Mouse (Mus musculus) lung, embryonic 14.5 days (tissue): ENCODE measurements around the gene Ppip5k2. TPM values are rescaled to one million over a fixed set of nuclear protein-coding genes. Genes with fewer than 3 reads are reported as not detected.

Source experiments
- ATAC-seq: fragments of 200-750 bp; cut with Nextera tagmentation; 2 replicates; pipeline ENCODE4 v1.8.0; 2017; ENCODE audit warnings: mild to moderate bottlenecking, moderate TSS enrichment, moderate library complexity; ENCODE audit not compliant: insufficient read depth
- DNase-seq: peaks from one replicate; pipeline ENCODE4 v3.0.0-alpha.2; 2015
- H3K27ac ChIP-seq: fragments of 300-500 bp; sonication (generic); 2 replicates; pipeline ENCODE4 v1.5.1; 2014; ENCODE audit warnings: low read depth, mild to moderate bottlenecking, moderate library complexity
- H3K27me3 ChIP-seq: fragments of 300-500 bp; sonication (generic); 2 replicates; pipeline ENCODE4 v1.6.1; 2014; ENCODE audit warnings: low read length, control low read depth; ENCODE audit not compliant: insufficient read depth
- H3K36me3 ChIP-seq: fragments of 300-500 bp; sonication (generic); 2 replicates; pipeline ENCODE4 v1.6.1; 2014; ENCODE audit warnings: control low read depth; ENCODE audit not compliant: insufficient read depth
- H3K4me1 ChIP-seq: fragments of 300-500 bp; sonication (generic); 2 replicates; pipeline ENCODE4 v1.6.1; 2014; ENCODE audit warnings: antibody characterized with exemption, control low read depth; ENCODE audit not compliant: insufficient read depth
- H3K4me2 ChIP-seq: fragments of 300-500 bp; sonication (generic); 2 replicates; pipeline ENCODE4 v1.6.1; 2014; ENCODE audit warnings: mild to moderate bottlenecking
- H3K4me3 ChIP-seq: fragments of 300-500 bp; sonication (generic); 2 replicates; pipeline ENCODE4 v1.5.1; 2014; ENCODE audit warnings: low read depth, low read length
- H3K9ac ChIP-seq: fragments of 300-500 bp; sonication (generic); 2 replicates; pipeline ENCODE4 v1.6.1; 2014
- H3K9me3 ChIP-seq: fragments of 300-500 bp; sonication (generic); 2 replicates; pipeline ENCODE4 v1.6.1; 2016; ENCODE audit warnings: low read depth, low read length, control low read depth
- CTCF ChIP-seq: IDR thresholded peaks from 2 replicates; pipeline ENCODE4 v1.5.1; 2016; ENCODE audit warnings: antibody characterized with exemption, low read depth
- WGBS: fragments of 180-500 bp; shearing (Covaris S2); extraction: QIAGEN DNeasy Blood & Tissue Kit; methylation state at CpG from one replicate; pipeline ENCODE4 v1.1.7; 2014; 5-methylcytosine and 5-hydroxymethylcytosine counted together
- polyA plus RNA-seq: library from polyadenylated mRNA; unstranded; fragments of >200 nt; fragmentation: Nextera tagmentation; extraction: Ambion mirVana; gene quantifications from 2 replicates; pipeline ENCODE4 v1.2.1, GENCODE M21; 2014

Ppip5k2 gene
- polyA plus RNA-seq, 1 experiment from 2014 or later, result 41.4 TPM

GRCm38 (mm10) chr1:97788490-97788889 is 18.3 kb upstream of the Ppip5k2 start:
- no peaks in the 10 kb centered on the region for H3K4me1 ChIP-seq
- no peak overlapping the region for H3K9ac ChIP-seq
- no peaks in the 10 kb centered on the region for H3K9me3 ChIP-seq
- WGBS, result 74% methylated on average over 2 of the region's 2 CpGs
- ATAC-seq (no peak), DNase-seq (no peak)
- H3K36me3 ChIP-seq, result 0 out of 2 replicates have a peak, but pooled peaks cover 7% of the 10 kb centered on the region
- H3K27ac ChIP-seq, result no peak overlapping the region
- no peaks in the 10 kb centered on the region for H3K27me3 ChIP-seq
- H3K4me3 ChIP-seq, result no peak overlapping the region
- no peak for TF ChIP-seq CTCF
- no peak overlapping the region for H3K4me2 ChIP-seq

- no peak for ATAC-seq
- Histone ChIP-seq H3K27ac (no peak overlapping the region), H3K4me2 (no peak overlapping the region), H3K27me3 (no peaks in the 10 kb centered on the region), H3K9me3 (no peaks in the 10 kb centered on the region), H3K4me3 (no peak overlapping the region), H3K36me3 (0 out of 2 replicates have a peak, but pooled peaks cover 7% of the 10 kb centered on the region), H3K4me1 (no peaks in the 10 kb centered on the region), H3K9ac (no peak overlapping the region)
- TF ChIP-seq CTCF, result no peak
- WGBS, result 71% methylated on average over 3 of the region's 3 CpGs
- no peak for DNase-seq
These were observed 17.5 kb upstream of the Ppip5k2 start for GRCm38 (mm10) chr1:97787674-97788073.

GRCm38 (mm10) chr1:97785685-97786393 is 15.6 kb upstream of the Ppip5k2 start:
- no peak for ATAC-seq
- WGBS, result 85% methylated on average over 11 of the region's 11 CpGs

GRCm38 (mm10) chr1:97784928-97785327 is 14.7 kb upstream of the Ppip5k2 start:
- 0 out of 2 replicates have a peak, but pooled peaks cover 7% of the 10 kb centered on the region for H3K36me3 ChIP-seq
- no peaks in the 10 kb centered on the region for H3K4me1 ChIP-seq
- no peak overlapping the region for H3K9ac ChIP-seq
- no peak overlapping the region for H3K27ac ChIP-seq
- no peak overlapping the region for H3K4me3 ChIP-seq
- no peak for TF ChIP-seq CTCF
- 70% methylated on average over 7 of the region's 7 CpGs for WGBS
- H3K27me3 ChIP-seq, result no peaks in the 10 kb centered on the region
- ATAC-seq, result no peak
- DNase-seq, result peak; percentile 5
- H3K4me2 ChIP-seq, result no peak overlapping the region
- H3K9me3 ChIP-seq, result no peaks in the 10 kb centered on the region

More at GRCm38 (mm10) chr1:97785685-97786393, 15.6 kb upstream of the Ppip5k2 start:
- H3K27me3 ChIP-seq, result no peaks in the 10 kb centered on the region
- H3K4me1 ChIP-seq, result no peaks in the 10 kb centered on the region
- DNase-seq, result no peak
- H3K4me2 ChIP-seq, result no peak overlapping the region
- H3K36me3 ChIP-seq, result 0 out of 2 replicates have a peak, but pooled peaks cover 7% of the 10 kb centered on the region
- no peak overlapping the region for H3K9ac ChIP-seq
- H3K9me3 ChIP-seq, result no peaks in the 10 kb centered on the region
- no peak for TF ChIP-seq CTCF
- H3K4me3 ChIP-seq, result no peak overlapping the region
- no peak overlapping the region for H3K27ac ChIP-seq

- no peak for TF ChIP-seq CTCF
- Histone ChIP-seq H3K9me3 (no peaks in the 10 kb centered on the region), H3K4me1 (no peaks in the 10 kb centered on the region), H3K4me2 (no peak overlapping the region), H3K4me3 (no peak overlapping the region), H3K9ac (no peak overlapping the region), H3K27me3 (no peaks in the 10 kb centered on the region), H3K36me3 (0 out of 2 replicates have a peak, but pooled peaks cover 7% of the 10 kb centered on the region), H3K27ac (no peak overlapping the region)
- WGBS, result 92% methylated on average over 7 of the region's 7 CpGs
- DNase-seq (no peak), ATAC-seq (no peak)
These were observed 11.5 kb upstream of the Ppip5k2 start for GRCm38 (mm10) chr1:97781674-97782073.

- no peak for TF ChIP-seq CTCF
- 90% methylated on average over 2 of the region's 2 CpGs for WGBS
- Histone ChIP-seq H3K27me3 (no peaks in the 10 kb centered on the region), H3K36me3 (no peaks in the 10 kb centered on the region), H3K27ac (no peak overlapping the region), H3K9ac (no peak overlapping the region), H3K9me3 (no peaks in the 10 kb centered on the region), H3K4me3 (no peak overlapping the region), H3K4me2 (no peak overlapping the region), H3K4me1 (peaks cover 3% of the 10 kb centered on the region; the same call in 1 of the 2 replicates)
- DNase-seq (no peak), ATAC-seq (no peak)
These were observed 3.8 kb upstream of the Ppip5k2 start for GRCm38 (mm10) chr1:97773973-97774372.

- ATAC-seq (no peak), DNase-seq (no peak)
- no peaks in the 10 kb centered on the region for H3K27me3 ChIP-seq
- TF ChIP-seq CTCF, result no peak
- 80% methylated on average over 6 of the region's 6 CpGs for WGBS
- H3K36me3 ChIP-seq, result no peaks in the 10 kb centered on the region
- H3K4me2 ChIP-seq, result no peak overlapping the region
- peaks cover 6% of the 10 kb centered on the region; the same call in 1 of the 2 replicates for H3K4me1 ChIP-seq
- H3K4me3 ChIP-seq, result no peak overlapping the region
- no peak overlapping the region for H3K27ac ChIP-seq
- no peak overlapping the region for H3K9ac ChIP-seq
- H3K9me3 ChIP-seq, result no peaks in the 10 kb centered on the region
These were observed 3.2 kb upstream of the Ppip5k2 start for GRCm38 (mm10) chr1:97773362-97773761.
